Mouse (Mus musculus) heart, adult 2 months (tissue): ENCODE measurements around the gene Mia. TPM values are rescaled to one million over a fixed set of nuclear protein-coding genes. Genes with fewer than 3 reads are reported as not detected.

ENCODE experiments used
- DNase-seq, 2 experiments: peaks; one replicate each; pipeline ENCODE4 v3.0.0; 2021
- H3K27ac ChIP-seq: fragments of 200-600 bp; 2 replicates; pipeline ENCODE4 v1.8.1; 2022
- H3K27me3 ChIP-seq: fragments of 200-500 bp; 2 replicates; pipeline ENCODE4 v1.6.1; 2012; ENCODE audit warnings: mild to moderate bottlenecking, low read length, inconsistent platforms, mixed read lengths; ENCODE audit not compliant: control insufficient read depth, insufficient read depth
- H3K36me3 ChIP-seq: fragments of 200-500 bp; 2 replicates; pipeline ENCODE4 v1.6.1; 2012; ENCODE audit warnings: low read length, inconsistent platforms; ENCODE audit not compliant: control insufficient read depth, insufficient read depth
- H3K4me1 ChIP-seq: fragments of 200-500 bp; 2 replicates; pipeline ENCODE4 v1.6.1; 2011; ENCODE audit warnings: low read length; ENCODE audit not compliant: control insufficient read depth, insufficient read depth
- H3K4me3 ChIP-seq: fragments of 200-600 bp; 2 replicates; pipeline ENCODE4 v1.8.1; 2022
- H3K79me2 ChIP-seq: fragments of 200-500 bp; replicated peaks from 2 replicates; pipeline ENCODE4 v1.6.1; 2012; ENCODE audit warnings: mild to moderate bottlenecking, inconsistent platforms, low read length, moderate library complexity, mixed read lengths; ENCODE audit not compliant: control insufficient read depth, insufficient read depth
- H3K9ac ChIP-seq: fragments of 200-500 bp; 2 replicates; pipeline ENCODE4 v1.6.1; 2012; ENCODE audit warnings: low read depth, mild to moderate bottlenecking, control low read depth, inconsistent platforms, low read length, mixed read lengths
- CTCF ChIP-seq: fragments of 200-600 bp; IDR thresholded peaks from 2 replicates; pipeline ENCODE4 v1.8.1; 2022; ENCODE audit warnings: antibody characterized with exemption, mild to moderate bottlenecking, moderate library complexity
- EP300 ChIP-seq: fragments of 200-500 bp; IDR thresholded peaks from 2 replicates; pipeline ENCODE4 v1.6.1; 2011; ENCODE audit warnings: low read depth, low read length, control low read depth; ENCODE audit not compliant: insufficient read depth
- POLR2A ChIP-seq: fragments of 200-500 bp; IDR thresholded peaks from 2 replicates; pipeline ENCODE4 v1.6.1; 2011; ENCODE audit warnings: mild to moderate bottlenecking, low read depth, low read length, control low read depth; ENCODE audit not compliant: insufficient read depth
- WGBS: fragments of 180-500 bp; shearing (Covaris S2); methylation state at CpG from one replicate; pipeline ENCODE4 v1.1.7; 2018; 5-methylcytosine and 5-hydroxymethylcytosine counted together
- intact Hi-C: fragments of 180-260 bp; cut with DNase I; formaldehyde crosslinking; loops from one replicate; pipeline ENCODE4 v1.15.1; 2025
- polyA plus RNA-seq: library from polyadenylated mRNA; depleted of rRNA; stranded (reverse); fragments of >200 nt; gene quantifications from 2 replicates; pipeline ENCODE4 v1.2.3, GENCODE M21; 2012
- total RNA-seq, 2 experiments: library from RNA; stranded (reverse); gene quantifications; 2 replicates each; pipeline ENCODE4 v1.2.3; 2021

Mia gene
- total and polyA plus RNA-seq, 3 experiments = 0.39 to 0.78 TPM; not detected in 1

DNA sequence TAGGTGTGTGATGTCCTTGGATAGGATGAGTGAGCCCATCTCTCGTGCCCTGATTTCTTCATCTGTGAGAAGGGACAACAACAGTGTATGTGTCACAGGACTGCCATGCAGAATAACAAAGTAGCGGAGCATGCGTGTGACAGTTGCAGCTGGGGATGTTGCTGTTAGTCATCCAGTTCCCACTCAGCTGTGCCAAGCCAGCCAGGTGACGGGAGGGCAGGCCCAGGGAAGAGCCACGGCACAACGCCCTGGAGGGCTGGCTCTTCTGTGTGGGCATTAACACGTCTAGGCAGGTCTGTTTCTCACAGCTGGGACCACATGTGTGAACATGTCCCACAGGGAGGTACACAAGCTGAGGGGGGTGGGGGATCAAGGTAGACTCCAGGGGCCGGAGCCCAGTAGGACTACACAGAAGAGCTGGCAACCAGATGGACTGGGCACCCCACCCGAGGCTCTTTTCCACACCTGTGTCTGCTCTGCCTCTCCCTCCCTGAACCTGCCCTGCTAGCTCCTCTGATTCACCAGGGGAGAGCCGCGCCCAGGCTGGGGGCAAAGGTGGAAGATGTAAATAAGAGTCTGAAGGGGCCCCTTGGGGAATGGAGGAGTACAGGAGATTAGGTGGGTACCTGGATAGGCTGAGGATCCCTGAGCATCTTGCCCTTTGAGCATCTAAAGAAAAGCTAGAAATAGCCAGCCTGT is 44.1 kb upstream of the Mia start:
- Histone ChIP-seq H3K36me3 (no peaks in the 10 kb centered on the region), H3K27ac (no peak overlapping the region; the same call in 1 of the 2 replicates), H3K4me3 (no peak overlapping the region), H3K4me1 (peaks cover 24% of the 10 kb centered on the region), H3K9ac (peak overlapping the region; percentile 50), H3K79me2 (peaks cover 3% of the 10 kb centered on the region; the same call in 1 of the 2 replicates), H3K27me3 (no peaks in the 10 kb centered on the region)
- intact Hi-C loops = loop anchor here (5.0 kb wide), 1 partner anchor 68 kb away; no protein-coding TSS in a partner anchor
- WGBS = 67% methylated on average over 11 of the region's 11 CpGs
- TF ChIP-seq EP300 = no peak
- no peak for TF ChIP-seq CTCF
- TF ChIP-seq POLR2A = no peak
- DNase-seq = peak; percentile 46 to 56

DNA sequence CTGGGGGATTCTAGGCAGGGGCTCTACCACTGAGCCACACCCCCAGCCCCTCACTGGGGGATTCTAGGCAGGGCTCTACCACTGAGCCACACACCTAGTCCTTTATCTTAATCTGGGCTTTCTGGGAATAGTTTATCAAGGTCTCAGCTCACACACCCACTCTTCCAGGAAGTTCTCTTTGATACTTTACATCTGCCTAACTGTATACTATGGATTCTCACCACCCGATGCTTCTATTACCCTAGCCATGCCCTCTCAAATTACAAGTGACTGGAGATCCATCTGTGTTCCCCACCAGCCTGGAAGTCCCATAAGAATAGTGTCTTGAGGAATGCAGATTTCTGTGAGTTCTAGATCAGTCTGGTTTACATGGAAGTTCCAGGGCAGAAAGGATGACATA is 41.6 kb upstream of the Mia start:
- no peak overlapping the region for H3K27ac ChIP-seq
- WGBS = 59% methylated on average over 1 of the region's 1 CpGs
- no peak overlapping the region for H3K9ac ChIP-seq

DNA sequence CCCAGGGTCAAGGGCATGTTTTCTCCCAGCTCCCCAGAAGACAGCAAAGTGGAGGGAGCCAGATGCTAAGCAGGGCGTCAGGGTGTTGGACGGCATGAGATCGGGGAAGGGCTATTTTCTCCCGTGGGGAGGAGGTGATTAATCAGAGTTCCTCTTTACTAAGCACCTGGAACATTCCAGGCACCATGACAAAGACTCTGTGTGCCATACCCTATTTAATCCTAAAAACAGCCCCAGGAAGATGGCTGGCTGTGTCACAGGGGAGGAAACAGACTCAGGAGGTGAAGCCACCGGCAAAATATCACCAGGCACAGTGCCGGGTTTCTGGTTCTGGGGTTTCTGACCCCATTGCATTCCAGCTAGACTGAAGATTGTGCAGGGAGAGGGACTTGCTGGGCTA is 41.0 kb upstream of the Mia start:
- whole genome bisulfite sequencing = 34% methylated on average over 6 of the region's 6 CpGs
- Histone ChIP-seq H3K79me2 (peaks cover 3% of the 10 kb centered on the region; the same call in 1 of the 2 replicates), H3K4me1 (peaks cover 17% of the 10 kb centered on the region), H3K9ac (no peak overlapping the region), H3K27ac (no peak overlapping the region), H3K36me3 (no peaks in the 10 kb centered on the region), H3K27me3 (no peaks in the 10 kb centered on the region), H3K4me3 (no peak overlapping the region)
- no peak for DNase-seq
- intact Hi-C loops = no loop called here
- TF ChIP-seq POLR2A = no peak
- no peak for TF ChIP-seq CTCF
- no peak for TF ChIP-seq EP300

More for the DNA sequence above, 41.6 kb upstream of the Mia start:
- intact Hi-C loops = no loop called here
- TF ChIP-seq EP300 (no peak), POLR2A (no peak), CTCF (no peak)
- no peaks in the 10 kb centered on the region for H3K27me3 ChIP-seq
- no peak overlapping the region for H3K4me3 ChIP-seq
- no peaks in the 10 kb centered on the region for H3K36me3 ChIP-seq
- peaks cover 3% of the 10 kb centered on the region; the same call in 1 of the 2 replicates for H3K79me2 ChIP-seq
- peaks cover 21% of the 10 kb centered on the region for H3K4me1 ChIP-seq
- DNase-seq = no peak

DNA sequence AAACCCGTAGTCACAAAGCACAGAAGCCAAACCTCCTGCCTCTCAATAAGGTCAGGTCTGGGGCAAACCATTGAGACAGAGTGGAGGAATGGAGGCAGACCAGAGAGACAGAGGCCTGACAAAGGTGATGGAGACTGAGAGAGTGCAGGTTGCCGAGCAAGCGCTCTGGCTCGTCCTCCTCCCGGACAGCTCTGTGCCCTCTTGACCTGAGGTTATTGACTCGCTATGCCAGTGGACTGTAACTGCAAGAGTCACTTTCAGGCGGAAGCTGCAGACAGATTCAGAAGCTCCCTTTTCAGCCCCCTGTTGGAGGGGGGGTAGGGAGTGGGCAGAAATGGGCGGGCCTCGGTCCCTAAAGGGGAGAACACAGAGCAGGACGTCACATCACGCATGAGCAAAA is 39.0 kb upstream of the Mia start:
- Histone ChIP-seq H3K9ac (no peak overlapping the region), H3K36me3 (no peaks in the 10 kb centered on the region), H3K79me2 (peaks cover 1% of the 10 kb centered on the region; the same call in 1 of the 2 replicates), H3K4me1 (peaks cover 7% of the 10 kb centered on the region), H3K4me3 (no peak overlapping the region), H3K27ac (no peak overlapping the region), H3K27me3 (no peaks in the 10 kb centered on the region)
- intact Hi-C loops = no loop called here
- TF ChIP-seq POLR2A = no peak
- TF ChIP-seq CTCF = no peak
- TF ChIP-seq EP300 = no peak
- WGBS = 91% methylated on average over 11 of the region's 11 CpGs
- DNase-seq = no peak

DNA sequence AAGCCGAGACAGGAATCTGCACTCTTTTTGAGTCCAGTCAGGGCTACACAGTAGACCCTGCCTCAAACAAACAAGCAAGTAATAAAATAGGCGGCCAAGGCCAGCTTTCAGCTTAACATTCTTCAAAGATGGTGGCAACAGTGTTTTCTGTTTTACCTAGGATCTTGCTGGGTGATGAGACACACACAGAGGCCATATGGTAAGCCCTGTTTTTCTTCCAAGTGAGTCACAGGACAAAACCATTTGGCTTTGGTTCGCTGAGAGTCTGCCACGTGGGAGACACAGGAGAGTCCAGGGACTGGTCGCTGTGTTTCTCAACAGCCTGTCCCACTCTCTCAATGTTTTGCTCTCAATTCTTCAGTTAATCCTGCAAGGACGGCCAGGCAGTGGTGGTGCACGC is 37.6 kb upstream of the Mia start:
- DNase-seq = no peak
- H3K9ac ChIP-seq = no peak overlapping the region
- TF ChIP-seq EP300 (no peak), POLR2A (no peak), CTCF (no peak)
- no peak overlapping the region for H3K27ac ChIP-seq
- intact Hi-C loops = no loop called here
- H3K4me1 ChIP-seq = peaks cover 3% of the 10 kb centered on the region; the same call in 1 of the 2 replicates
- 79% methylated on average over 7 of the region's 7 CpGs for WGBS
- H3K27me3 ChIP-seq = no peaks in the 10 kb centered on the region
- H3K36me3 ChIP-seq = no peaks in the 10 kb centered on the region
- H3K4me3 ChIP-seq = no peak overlapping the region
- no peaks in the 10 kb centered on the region for H3K79me2 ChIP-seq

DNA sequence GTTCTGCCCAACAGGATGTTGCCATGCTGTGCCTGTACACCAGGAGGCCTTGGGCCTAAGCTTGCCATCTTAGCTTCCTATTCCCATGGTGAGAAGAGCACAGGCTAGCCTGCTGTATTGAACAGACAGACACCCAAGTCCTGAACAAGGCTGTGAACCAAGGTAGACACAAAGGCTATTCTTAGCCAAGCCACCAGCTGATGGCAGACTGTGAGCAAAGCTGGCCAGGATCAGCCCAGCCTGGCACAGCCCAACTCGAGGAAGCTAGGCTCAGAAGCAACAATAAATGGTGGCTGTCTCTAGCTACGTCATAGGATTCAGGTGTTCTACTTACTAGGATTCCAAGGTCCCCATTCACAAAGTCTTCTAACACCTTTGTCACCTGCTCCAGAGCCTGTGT is 31.7 kb upstream of the Mia start:
- no peaks in the 10 kb centered on the region for H3K36me3 ChIP-seq
- no peak overlapping the region for H3K4me3 ChIP-seq
- no peaks in the 10 kb centered on the region for H3K4me1 ChIP-seq
- no peak for TF ChIP-seq EP300
- no peak for TF ChIP-seq CTCF
- no peak for TF ChIP-seq POLR2A
- no peak overlapping the region for H3K27ac ChIP-seq
- no peaks in the 10 kb centered on the region for H3K27me3 ChIP-seq
- H3K79me2 ChIP-seq = no peaks in the 10 kb centered on the region
- WGBS = 71% methylated on average over 2 of the region's 2 CpGs
- no peak for DNase-seq
- H3K9ac ChIP-seq = no peak overlapping the region
- intact Hi-C loops = no loop called here
